Mouse (Mus musculus) kidney, adult 2 months (tissue): Measurements from ENCODE around the gene Clec10a. TPM values are rescaled to one million over a fixed set of nuclear protein-coding genes. Genes with fewer than 3 reads are reported as not detected.

Experiments used
- DNase-seq: peaks from one replicate; pipeline ENCODE4 v3.0.0; 2021
- H3K27ac ChIP-seq: fragments of 200-500 bp; 2 replicates; pipeline ENCODE4 v1.5.1; 2012; ENCODE audit warnings: low read depth, low read length, control low read depth, inconsistent platforms; ENCODE audit not compliant: insufficient read depth
- H3K27me3 ChIP-seq: fragments of 200-500 bp; replicated peaks from 2 replicates; pipeline ENCODE4 v1.6.1; 2012; ENCODE audit warnings: mild to moderate bottlenecking, moderate library complexity, low read length, inconsistent platforms; ENCODE audit not compliant: control insufficient read depth, insufficient read depth
- H3K36me3 ChIP-seq: fragments of 200-500 bp; 2 replicates; pipeline ENCODE4 v1.6.1; 2012; ENCODE audit warnings: mild to moderate bottlenecking, moderate library complexity, low read length, inconsistent platforms; ENCODE audit not compliant: control insufficient read depth, insufficient read depth
- H3K4me1 ChIP-seq: fragments of 200-500 bp; 2 replicates; pipeline ENCODE4 v1.6.1; 2011; ENCODE audit warnings: low read length; ENCODE audit not compliant: control insufficient read depth, insufficient read depth
- H3K4me3 ChIP-seq: fragments of 200-500 bp; 2 replicates; pipeline ENCODE4 v1.5.1; 2011; ENCODE audit warnings: mild to moderate bottlenecking, low read depth, low read length, control low read depth; ENCODE audit not compliant: insufficient read depth
- CTCF ChIP-seq: fragments of 200-500 bp; conservative IDR thresholded peaks from 2 replicates; pipeline ENCODE4 v1.5.1; 2011; ENCODE audit warnings: low read depth, mild to moderate bottlenecking, control low read depth, low read length, moderate library complexity, mixed read lengths; ENCODE audit not compliant: insufficient read depth, insufficient read length
- POLR2A ChIP-seq: fragments of 200-500 bp; IDR thresholded peaks from one replicate; pipeline ENCODE4 v1.6.1; 2011; ENCODE audit warnings: low read depth, low read length, control low read depth
- WGBS: fragments of 180-500 bp; shearing (Covaris S2); methylation state at CpG from one replicate; pipeline ENCODE4 v1.1.7; 2018; 5-methylcytosine and 5-hydroxymethylcytosine counted together
- polyA plus RNA-seq: library from polyadenylated mRNA; depleted of rRNA; stranded (reverse); fragments of >200 nt; gene quantifications from 2 replicates; pipeline ENCODE4 v1.2.3, GENCODE M21; 2012

Clec10a gene
- polyA plus RNA-seq, 1 experiment, result 4.0 TPM

DNA sequence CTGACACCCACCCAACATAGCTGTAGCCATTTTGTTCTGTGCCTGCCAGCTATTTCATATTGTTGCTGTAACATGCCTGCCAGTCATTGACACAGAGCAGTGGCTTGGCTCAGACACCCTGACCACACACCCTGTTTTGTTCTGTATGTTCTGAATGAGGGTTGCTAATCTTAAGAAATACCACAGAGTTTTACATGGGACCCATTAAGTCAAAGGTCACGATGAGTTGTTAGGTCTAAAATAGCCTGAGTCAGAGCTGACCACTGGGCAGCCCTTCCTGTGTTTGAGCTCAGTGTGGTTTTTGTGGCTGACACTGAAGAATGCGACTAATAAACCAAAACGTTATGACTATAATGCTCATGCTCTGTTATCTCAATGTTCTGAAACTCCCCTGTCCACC lies 42.3 kb downstream of the Clec10a start:
- no peak overlapping the region for H3K4me3 ChIP-seq
- H3K4me1 ChIP-seq, result peaks cover 10% of the 10 kb centered on the region; the same call in 1 of the 2 replicates
- no peaks in the 10 kb centered on the region for H3K36me3 ChIP-seq
- H3K27me3 ChIP-seq, result no peaks in the 10 kb centered on the region
- no peak overlapping the region for H3K27ac ChIP-seq
- no peak for DNase-seq
- 78% methylated on average over 3 of the region's 3 CpGs for WGBS
- TF ChIP-seq CTCF (no peak), POLR2A (no peak)

DNA sequence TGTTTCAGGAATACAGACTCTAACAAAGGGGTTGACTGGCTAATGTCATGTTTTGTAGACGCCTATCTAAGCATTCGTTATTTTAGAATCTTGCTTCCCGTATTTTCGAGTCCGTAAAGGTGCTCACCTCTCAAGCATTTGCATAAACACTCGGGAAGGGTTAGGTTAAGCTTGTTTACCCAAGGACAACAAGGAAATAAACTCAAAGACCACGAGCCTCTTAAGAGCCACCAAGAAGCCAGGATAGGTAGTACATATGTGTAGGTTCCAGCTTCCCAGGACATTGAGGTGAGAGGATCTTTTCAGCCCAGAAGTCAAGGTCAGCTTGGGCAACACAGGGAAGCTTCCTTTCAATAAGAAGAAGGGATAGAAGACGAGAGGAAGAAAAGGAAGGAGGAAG lies 43.1 kb downstream of the Clec10a start:
- Histone ChIP-seq H3K4me3 (no peak overlapping the region), H3K36me3 (no peaks in the 10 kb centered on the region), H3K27ac (peak overlapping the region; percentile 54; the same call in 1 of the 2 replicates), H3K27me3 (no peaks in the 10 kb centered on the region), H3K4me1 (peaks cover 4% of the 10 kb centered on the region; the same call in 1 of the 2 replicates)
- DNase-seq, result no peak
- TF ChIP-seq CTCF (no peak), POLR2A (no peak)
- WGBS, result 74% methylated on average over 8 of the region's 8 CpGs

- 0 out of 2 replicates have a peak, but pooled peaks cover 2% of the 10 kb centered on the region for H3K4me1 ChIP-seq
- TF ChIP-seq CTCF (no peak), POLR2A (no peak)
- DNase-seq, result peak; percentile 38
- peak overlapping the region; percentile 54; the same call in 1 of the 2 replicates for H3K27ac ChIP-seq
- no peaks in the 10 kb centered on the region for H3K27me3 ChIP-seq
- H3K36me3 ChIP-seq, result no peaks in the 10 kb centered on the region
- no peak overlapping the region for H3K4me3 ChIP-seq
- 54% methylated on average over 5 of the region's 5 CpGs for WGBS
Observed at GRCm38 (mm10) chr11:70200036-70200608, 44.1 kb downstream of the Clec10a start.

- H3K27me3 ChIP-seq, result no peaks in the 10 kb centered on the region
- H3K36me3 ChIP-seq, result no peaks in the 10 kb centered on the region
- DNase-seq, result peak; percentile 93
- TF ChIP-seq CTCF (peak; percentile 90), POLR2A (no peak)
- WGBS, result 44% methylated on average over 5 of the region's 5 CpGs
- no peak overlapping the region for H3K27ac ChIP-seq
- no peak overlapping the region for H3K4me3 ChIP-seq
- H3K4me1 ChIP-seq, result 0 out of 2 replicates have a peak, but pooled peaks cover 2% of the 10 kb centered on the region
Observed at GRCm38 (mm10) chr11:70201691-70202090, 45.7 kb downstream of the Clec10a start.

- TF ChIP-seq CTCF (no peak), POLR2A (no peak)
- H3K36me3 ChIP-seq, result no peaks in the 10 kb centered on the region
- no peak for DNase-seq
- no peak overlapping the region for H3K4me3 ChIP-seq
- H3K27me3 ChIP-seq, result no peaks in the 10 kb centered on the region
- no peaks in the 10 kb centered on the region for H3K4me1 ChIP-seq
- no peak overlapping the region for H3K27ac ChIP-seq
- WGBS, result 55% methylated on average over 2 of the region's 2 CpGs
Observed at GRCm38 (mm10) chr11:70206801-70207200, 50.8 kb downstream of the Clec10a start.

DNA sequence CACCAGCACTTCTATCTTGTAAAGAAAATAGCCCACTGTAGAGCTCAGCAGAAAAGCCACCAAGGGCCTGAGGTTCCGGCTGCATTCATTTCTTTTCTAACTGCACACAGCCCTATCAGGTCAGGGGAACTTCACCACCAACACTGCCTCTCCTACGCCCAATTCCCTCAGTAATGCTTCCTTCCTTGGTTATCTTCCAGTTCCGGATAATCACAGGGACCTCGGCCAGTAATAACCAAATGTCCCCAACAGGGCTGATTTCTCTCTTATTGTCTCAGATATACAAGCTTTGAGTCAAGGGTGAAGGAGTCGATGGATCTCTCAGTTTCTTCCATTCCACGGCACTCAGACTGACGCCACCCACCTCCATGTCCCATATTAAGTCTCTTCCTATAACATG lies 51.3 kb downstream of the Clec10a start:
- Histone ChIP-seq H3K4me1 (peaks cover 1% of the 10 kb centered on the region; the same call in 1 of the 2 replicates), H3K4me3 (no peak overlapping the region), H3K27ac (no peak overlapping the region), H3K27me3 (no peaks in the 10 kb centered on the region), H3K36me3 (no peaks in the 10 kb centered on the region)
- 62% methylated on average over 7 of the region's 7 CpGs for WGBS
- no peak for DNase-seq
- TF ChIP-seq CTCF, result no peak
- no peak for TF ChIP-seq POLR2A

- H3K36me3 ChIP-seq, result no peaks in the 10 kb centered on the region
- TF ChIP-seq CTCF, result no peak
- TF ChIP-seq POLR2A, result no peak
- no peaks in the 10 kb centered on the region for H3K27me3 ChIP-seq
- DNase-seq, result no peak
- peaks cover 13% of the 10 kb centered on the region for H3K4me1 ChIP-seq
- H3K4me3 ChIP-seq, result no peak overlapping the region
- H3K27ac ChIP-seq, result peak overlapping the region; percentile 42; the same call in 1 of the 2 replicates
- 64% methylated on average over 5 of the region's 5 CpGs for whole genome bisulfite sequencing
Observed at GRCm38 (mm10) chr11:70208778-70209388, 52.9 kb downstream of the Clec10a start.
